Mouse (Mus musculus): ENCODE results near the gene Cacna2d4. TPM values are rescaled to one million over a fixed set of nuclear protein-coding genes. Genes with fewer than 3 reads are reported as not detected.
"Not testable (repeated sequence)": the region's sequence is repeated elsewhere in the genome, so short reads cannot be mapped to it uniquely, and the experiment has no call there.

Gene Cacna2d4
- polyA plus RNA-seq, 1 experiment from 2014 or later = 0.03 TPM

DNA sequence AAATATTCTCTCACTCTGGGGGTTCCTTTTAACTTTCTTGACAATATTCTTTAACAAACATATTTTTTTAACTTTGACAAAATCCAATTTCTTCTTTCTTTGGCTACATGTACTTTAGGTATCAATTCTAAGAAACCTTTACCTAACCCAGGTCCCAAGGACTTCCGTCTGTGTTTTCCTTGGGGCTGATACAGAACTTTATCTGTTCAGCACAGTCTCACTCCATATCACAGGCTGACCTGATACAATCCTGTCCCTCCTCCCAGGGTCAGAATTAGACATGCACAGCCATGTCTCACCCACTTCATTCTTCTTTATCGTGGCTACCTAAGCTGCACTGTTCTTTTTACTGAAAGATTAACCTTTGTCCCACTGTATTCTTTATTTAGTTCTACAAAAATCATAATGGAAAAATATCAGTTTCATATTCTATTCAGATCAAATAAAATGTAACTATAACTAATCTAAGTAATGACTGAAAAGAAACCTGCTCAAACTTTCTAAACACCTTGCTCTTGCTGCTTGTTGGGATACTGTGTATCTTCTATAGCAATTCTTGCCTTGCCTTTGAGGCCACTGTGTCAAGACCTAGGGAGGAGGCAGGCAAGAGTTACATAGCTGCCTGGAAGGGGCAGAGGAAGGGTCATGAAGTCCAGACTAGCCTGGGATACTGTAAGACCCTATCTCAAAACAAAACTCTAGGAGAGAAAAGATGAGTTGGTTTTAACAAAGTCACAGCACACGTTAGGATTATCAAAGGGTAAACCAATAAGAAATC is 124.8 kb downstream of the Cacna2d4 start:
- no peaks in the 10 kb centered on the region for H3K9me3 ChIP-seq (ENCODE audit: control insufficient read depth)
- no peak overlapping the region for H3K4me2 ChIP-seq (replicated peaks; ENCODE audit: low read depth)
- no peaks in the 10 kb centered on the region for H3K4me1 ChIP-seq (replicated peaks; ENCODE audit: control insufficient read depth, insufficient read depth, low read length)
- no peaks in the 10 kb centered on the region for H3K27me3 ChIP-seq (replicated peaks; ENCODE audit: control insufficient read depth, insufficient read depth, low read length)
- no peak overlapping the region for H3K9ac ChIP-seq (ENCODE audit: low read depth, low read length)
- no peak overlapping the region for H3K4me3 ChIP-seq (ENCODE audit: low read depth, low read length)
- H3K36me3 ChIP-seq (ENCODE audit: control insufficient read depth, insufficient read depth) = peaks cover 77% of the 10 kb centered on the region
- TF ChIP-seq CTCF (IDR thresholded peaks at IDR 0.05; ENCODE audit: low read depth) = no peak
- WGBS = 77% methylated on average over 3 of the region's 3 CpGs
- H3K27ac ChIP-seq (ENCODE audit: low read depth, low read length) = no peak overlapping the region
- no peak for ATAC-seq

GRCm38 (mm10) chr6:119363593-119363992 is 127.3 kb downstream of the Cacna2d4 start:
- 88% methylated on average over 5 of the region's 5 CpGs for WGBS
- no peak overlapping the region for H3K4me3 ChIP-seq (ENCODE audit: low read depth, low read length)
- no peak for ATAC-seq
- H3K9me3 ChIP-seq (ENCODE audit: control insufficient read depth) = no peaks in the 10 kb centered on the region
- no peak overlapping the region for H3K9ac ChIP-seq (ENCODE audit: low read depth, low read length)
- H3K27me3 ChIP-seq (replicated peaks; ENCODE audit: control insufficient read depth, insufficient read depth, low read length) = no peaks in the 10 kb centered on the region
- H3K36me3 ChIP-seq (ENCODE audit: control insufficient read depth, insufficient read depth) = peaks cover 65% of the 10 kb centered on the region
- no peak for TF ChIP-seq CTCF (IDR thresholded peaks at IDR 0.05; ENCODE audit: low read depth)
- no peaks in the 10 kb centered on the region for H3K4me1 ChIP-seq (replicated peaks; ENCODE audit: control insufficient read depth, insufficient read depth, low read length)
- H3K4me2 ChIP-seq (replicated peaks; ENCODE audit: low read depth) = no peak overlapping the region
- no peak overlapping the region for H3K27ac ChIP-seq (ENCODE audit: low read depth, low read length)

DNA sequence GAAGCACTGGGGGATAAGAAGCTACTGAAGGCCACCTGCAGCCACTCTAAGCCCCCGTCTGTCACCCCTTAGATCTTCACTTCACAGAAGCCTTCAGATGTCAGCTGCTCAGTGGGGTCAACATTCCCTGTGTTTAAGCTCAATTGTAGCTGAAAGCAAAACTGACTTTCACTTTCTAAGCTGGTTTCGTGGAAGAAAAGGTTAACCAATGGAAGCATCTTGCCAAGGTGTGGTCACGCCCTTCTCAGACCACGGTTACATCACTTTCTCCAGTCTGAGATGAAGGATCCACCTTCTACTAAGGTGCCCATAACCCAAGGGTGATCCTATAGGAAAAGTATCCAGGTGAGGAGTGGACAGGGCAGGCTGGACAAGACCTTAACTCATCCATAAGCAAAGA is 130.5 kb downstream of the Cacna2d4 start:
- not testable (repeated sequence) for H3K4me3 ChIP-seq (ENCODE audit: low read depth, low read length); H3K9ac ChIP-seq (ENCODE audit: low read depth, low read length); H3K27me3 ChIP-seq (replicated peaks; ENCODE audit: control insufficient read depth, insufficient read depth, low read length); H3K9me3 ChIP-seq (ENCODE audit: control insufficient read depth); H3K4me1 ChIP-seq (replicated peaks; ENCODE audit: control insufficient read depth, insufficient read depth, low read length); H3K4me2 ChIP-seq (replicated peaks; ENCODE audit: low read depth); H3K27ac ChIP-seq (ENCODE audit: low read depth, low read length)
- ATAC-seq = 0 out of 2 replicates have a peak, but pooled peaks have one; percentile 47
- H3K36me3 ChIP-seq (ENCODE audit: control insufficient read depth, insufficient read depth) = peaks cover 44% of the 10 kb centered on the region
- WGBS = 73% methylated on average over 3 of the region's 4 CpGs

GRCm38 (mm10) chr6:119367382-119367781 is 131.1 kb downstream of the Cacna2d4 start:
- Histone ChIP-seq H3K4me2 (replicated peaks; ENCODE audit: low read depth) (no peak overlapping the region), H3K27ac (ENCODE audit: low read depth, low read length) (no peak overlapping the region), H3K4me3 (ENCODE audit: low read depth, low read length) (no peak overlapping the region), H3K36me3 (ENCODE audit: control insufficient read depth, insufficient read depth) (peaks cover 44% of the 10 kb centered on the region), H3K4me1 (replicated peaks; ENCODE audit: control insufficient read depth, insufficient read depth, low read length) (0 out of 2 replicates have a peak, but pooled peaks cover under 1% of the 10 kb centered on the region), H3K27me3 (replicated peaks; ENCODE audit: control insufficient read depth, insufficient read depth, low read length) (no peaks in the 10 kb centered on the region), H3K9ac (ENCODE audit: low read depth, low read length) (no peak overlapping the region), H3K9me3 (ENCODE audit: control insufficient read depth) (no peaks in the 10 kb centered on the region)
- WGBS = 60% methylated on average over 2 of the region's 2 CpGs
- TF ChIP-seq CTCF (IDR thresholded peaks at IDR 0.05; ENCODE audit: low read depth) = no peak
- no peak for ATAC-seq

DNA sequence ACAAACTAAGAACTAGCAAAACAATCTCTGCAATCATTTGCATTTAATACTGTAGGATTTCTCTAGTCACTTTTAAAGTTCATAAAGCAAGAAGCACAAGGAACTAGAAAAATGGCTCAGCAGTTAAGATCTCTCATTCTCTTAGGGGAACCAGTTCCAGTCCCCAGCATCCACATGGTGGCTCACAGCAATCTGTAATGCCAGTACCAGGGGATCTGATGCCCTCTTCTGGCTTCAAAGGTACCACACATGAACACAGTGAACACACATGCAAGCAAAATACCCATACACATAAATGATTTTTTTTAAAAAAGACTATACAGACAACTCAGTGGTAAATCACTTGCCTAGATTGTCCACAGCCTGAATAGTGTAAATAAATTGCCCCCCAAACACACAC is 135.3 kb downstream of the Cacna2d4 start:
- H3K4me1 ChIP-seq (replicated peaks; ENCODE audit: control insufficient read depth, insufficient read depth, low read length) = 0 out of 2 replicates have a peak, but pooled peaks cover 8% of the 10 kb centered on the region
- H3K27me3 ChIP-seq (replicated peaks; ENCODE audit: control insufficient read depth, insufficient read depth, low read length) = no peaks in the 10 kb centered on the region
- H3K4me3 ChIP-seq (ENCODE audit: low read depth, low read length) = no peak overlapping the region
- H3K9me3 ChIP-seq (ENCODE audit: control insufficient read depth) = no peaks in the 10 kb centered on the region
- no peak for ATAC-seq
- H3K36me3 ChIP-seq (ENCODE audit: control insufficient read depth, insufficient read depth) = peaks cover 9% of the 10 kb centered on the region
- H3K4me2 ChIP-seq (replicated peaks; ENCODE audit: low read depth) = no peak overlapping the region
- H3K27ac ChIP-seq (ENCODE audit: low read depth, low read length) = no peak overlapping the region
- TF ChIP-seq CTCF (IDR thresholded peaks at IDR 0.05; ENCODE audit: low read depth) = peak; percentile 55
- H3K9ac ChIP-seq (ENCODE audit: low read depth, low read length) = no peak overlapping the region

- 35% methylated on average over 5 of the region's 5 CpGs for WGBS
- TF ChIP-seq CTCF (IDR thresholded peaks at IDR 0.05; ENCODE audit: low read depth) = no peak
- ATAC-seq = no peak
- Histone ChIP-seq H3K27me3 (replicated peaks; ENCODE audit: control insufficient read depth, insufficient read depth, low read length) (no peaks in the 10 kb centered on the region), H3K4me2 (replicated peaks; ENCODE audit: low read depth) (no peak overlapping the region), H3K4me3 (ENCODE audit: low read depth, low read length) (no peak overlapping the region), H3K27ac (ENCODE audit: low read depth, low read length) (no peak overlapping the region), H3K9ac (ENCODE audit: low read depth, low read length) (no peak overlapping the region), H3K4me1 (replicated peaks; ENCODE audit: control insufficient read depth, insufficient read depth, low read length) (0 out of 2 replicates have a peak, but pooled peaks cover 8% of the 10 kb centered on the region), H3K9me3 (ENCODE audit: control insufficient read depth) (no peaks in the 10 kb centered on the region), H3K36me3 (ENCODE audit: control insufficient read depth, insufficient read depth) (peaks cover 9% of the 10 kb centered on the region)
Observed at GRCm38 (mm10) chr6:119372237-119372636, 135.9 kb downstream of the Cacna2d4 start.

All from intestine, postnatal 0 days (tissue).